Mouse (Mus musculus) heart, adult 2 months (tissue): Measurements from ENCODE around the gene Col9a1.

Experiments used
- CTCF ChIP-seq: fragments of 200-600 bp; IDR thresholded peaks from 2 replicates; pipeline ENCODE4 v1.8.1; 2022; ENCODE audit warnings: antibody characterized with exemption, mild to moderate bottlenecking, moderate library complexity
- EP300 ChIP-seq: fragments of 200-500 bp; IDR thresholded peaks from 2 replicates; pipeline ENCODE4 v1.6.1; 2011; ENCODE audit warnings: low read depth, low read length, control low read depth; ENCODE audit not compliant: insufficient read depth

DNA sequence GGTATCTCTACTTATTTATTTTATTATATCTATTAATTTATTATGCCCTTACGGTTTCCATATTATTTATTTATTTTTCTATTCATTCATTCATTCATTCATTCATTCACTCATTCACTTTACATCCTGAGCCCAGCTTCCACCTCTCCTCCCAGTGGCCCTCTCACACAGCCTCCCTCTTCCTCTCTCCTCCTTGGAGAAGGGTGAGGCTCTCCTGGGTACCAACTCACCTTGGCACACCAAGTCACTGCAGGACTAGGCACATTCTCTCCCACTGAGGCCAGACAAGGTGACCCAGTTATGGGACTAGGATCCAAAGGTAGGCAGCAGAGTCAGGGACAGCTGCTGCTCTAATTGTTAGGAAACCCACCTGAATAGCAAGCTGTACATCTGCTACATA lies 5.5 kb upstream of the Col9a1 start:
- TF ChIP-seq CTCF = no peak
- no peak for TF ChIP-seq EP300
